Mouse (Mus musculus) forebrain, embryonic 11.5 days (tissue): ENCODE data around the gene Tmem97. TPM values are rescaled to one million over a fixed set of nuclear protein-coding genes. Genes with fewer than 3 reads are reported as not detected.

Source experiments
- ATAC-seq: fragments of 200-750 bp; cut with Nextera tagmentation; replicated peaks from 2 replicates; pipeline ENCODE4 v1.8.0; 2017; ENCODE audit warnings: moderate TSS enrichment; ENCODE audit not compliant: low FRiP score
- DNase-seq: peaks from one replicate; pipeline ENCODE4 v3.0.0-alpha.2; 2017; ENCODE audit warnings: low spot score
- H3K27ac ChIP-seq: fragments of 300-500 bp; sonication (generic); 2 replicates; pipeline ENCODE4 v1.5.1; 2014; ENCODE audit warnings: low read depth, low read length
- H3K27me3 ChIP-seq: fragments of 300-500 bp; sonication (generic); 2 replicates; pipeline ENCODE4 v1.6.1; 2014; ENCODE audit warnings: mild to moderate bottlenecking, low read length, mixed read lengths; ENCODE audit not compliant: control insufficient read depth, insufficient read depth
- H3K36me3 ChIP-seq: fragments of 300-500 bp; sonication (generic); 2 replicates; pipeline ENCODE4 v1.6.1; 2014; ENCODE audit warnings: mild to moderate bottlenecking, low read length, moderate library complexity, mixed read lengths; ENCODE audit not compliant: control insufficient read depth, insufficient read depth
- H3K4me1 ChIP-seq: fragments of 300-500 bp; sonication (generic); replicated peaks from 2 replicates; pipeline ENCODE4 v1.6.1; 2014; ENCODE audit warnings: low read length, mixed read lengths; ENCODE audit not compliant: control insufficient read depth, insufficient read depth
- H3K4me2 ChIP-seq: fragments of 300-500 bp; sonication (generic); 2 replicates; pipeline ENCODE4 v1.6.1; 2014; ENCODE audit warnings: low read depth, mild to moderate bottlenecking, low read length, moderate library complexity, mixed read lengths; ENCODE audit not compliant: severe bottlenecking
- H3K4me3 ChIP-seq: fragments of 300-500 bp; sonication (generic); 2 replicates; pipeline ENCODE4 v1.5.1; 2014; ENCODE audit warnings: low read depth, low read length
- H3K9ac ChIP-seq: fragments of 300-500 bp; sonication (generic); 2 replicates; pipeline ENCODE4 v1.6.1; 2014; ENCODE audit warnings: low read length
- H3K9me3 ChIP-seq: fragments of 300-500 bp; sonication (generic); 2 replicates; pipeline ENCODE4 v1.6.1; 2016; ENCODE audit warnings: low read length, mixed read lengths; ENCODE audit not compliant: control insufficient read depth
- WGBS: fragments of 180-500 bp; shearing (Covaris S2); extraction: QIAGEN DNeasy Blood & Tissue Kit; methylation state at CpG from one replicate; pipeline ENCODE4 v1.1.7; 2014; 5-methylcytosine and 5-hydroxymethylcytosine counted together
- polyA plus RNA-seq: library from polyadenylated mRNA; unstranded; fragments of >200 nt; fragmentation: Nextera tagmentation; extraction: Ambion mirVana; gene quantifications from 2 replicates; pipeline ENCODE4 v1.2.1, GENCODE M21; 2014

Gene Tmem97
- polyA plus RNA-seq, 1 experiment from 2014 or later, result 77.6 TPM

- Histone ChIP-seq H3K27ac (no peak overlapping the region), H3K4me3 (no peak overlapping the region), H3K9ac (no peak overlapping the region), H3K27me3 (no peaks in the 10 kb centered on the region), H3K4me2 (no peak overlapping the region), H3K4me1 (no peaks in the 10 kb centered on the region), H3K36me3 (peaks cover 2% of the 10 kb centered on the region; the same call in 1 of the 2 replicates), H3K9me3 (no peaks in the 10 kb centered on the region)
- DNase-seq, result no peak
- no peak for ATAC-seq
- WGBS, result 91% methylated on average over 6 of the region's 6 CpGs
Observed at GRCm38 (mm10) chr11:78566775-78567174, 16.2 kb upstream of the Tmem97 start.

GRCm38 (mm10) chr11:78560447-78560846, 9.9 kb upstream of the Tmem97 start:
- Histone ChIP-seq H3K4me1 (no peaks in the 10 kb centered on the region), H3K36me3 (no peaks in the 10 kb centered on the region), H3K4me2 (no peak overlapping the region), H3K4me3 (no peak overlapping the region), H3K27me3 (no peaks in the 10 kb centered on the region), H3K27ac (no peak overlapping the region), H3K9me3 (no peaks in the 10 kb centered on the region), H3K9ac (no peak overlapping the region)
- ATAC-seq (no peak), DNase-seq (peak; percentile 69)
- WGBS, result 22% methylated on average over 4 of the region's 4 CpGs

GRCm38 (mm10) chr11:78557241-78557640, 6.7 kb upstream of the Tmem97 start:
- no peaks in the 10 kb centered on the region for H3K4me1 ChIP-seq
- DNase-seq (no peak), ATAC-seq (no peak)
- no peaks in the 10 kb centered on the region for H3K36me3 ChIP-seq
- 58% methylated on average over 8 of the region's 8 CpGs for WGBS
- H3K4me3 ChIP-seq, result no peak overlapping the region
- H3K27ac ChIP-seq, result no peak overlapping the region
- H3K9ac ChIP-seq, result no peak overlapping the region
- no peaks in the 10 kb centered on the region for H3K9me3 ChIP-seq
- H3K4me2 ChIP-seq, result no peak overlapping the region
- no peaks in the 10 kb centered on the region for H3K27me3 ChIP-seq

- Histone ChIP-seq H3K4me3 (no peak overlapping the region), H3K9ac (no peak overlapping the region), H3K36me3 (no peaks in the 10 kb centered on the region), H3K27ac (no peak overlapping the region), H3K4me1 (0 out of 2 replicates have a peak, but pooled peaks cover 2% of the 10 kb centered on the region), H3K27me3 (no peaks in the 10 kb centered on the region), H3K4me2 (no peak overlapping the region), H3K9me3 (no peaks in the 10 kb centered on the region)
- DNase-seq (peak; percentile 28), ATAC-seq (no peak)
- 74% methylated on average over 4 of the region's 4 CpGs for WGBS
Observed at GRCm38 (mm10) chr11:78556070-78556469, 5.5 kb upstream of the Tmem97 start.

GRCm38 (mm10) chr11:78555623-78556022, 5.0 kb upstream of the Tmem97 start:
- H3K36me3 ChIP-seq, result no peaks in the 10 kb centered on the region
- DNase-seq (peak; percentile 22), ATAC-seq (no peak)
- H3K4me3 ChIP-seq, result no peak overlapping the region
- H3K27me3 ChIP-seq, result no peaks in the 10 kb centered on the region
- H3K27ac ChIP-seq, result no peak overlapping the region
- no peak overlapping the region for H3K9ac ChIP-seq
- H3K4me2 ChIP-seq, result no peak overlapping the region
- no peaks in the 10 kb centered on the region for H3K9me3 ChIP-seq
- WGBS, result 90% methylated on average over 3 of the region's 3 CpGs
- H3K4me1 ChIP-seq, result 0 out of 2 replicates have a peak, but pooled peaks cover 3% of the 10 kb centered on the region

GRCm38 (mm10) chr11:78551059-78551398, 452 bp upstream of the Tmem97 start:
- peak; percentile 51 for ATAC-seq
- H3K4me1 ChIP-seq, result peaks cover 3% of the 10 kb centered on the region; the same call in 1 of the 2 replicates
- H3K9ac ChIP-seq, result peak overlapping the region; percentile 70
- H3K36me3 ChIP-seq, result no peaks in the 10 kb centered on the region
- peak overlapping the region; percentile 53 for H3K4me3 ChIP-seq
- peak overlapping the region; percentile 79 for H3K4me2 ChIP-seq
- no peak for DNase-seq
- H3K27me3 ChIP-seq, result no peaks in the 10 kb centered on the region
- WGBS, result 32% methylated on average over 6 of the region's 6 CpGs
- no peaks in the 10 kb centered on the region for H3K9me3 ChIP-seq
- H3K27ac ChIP-seq, result peak overlapping the region; percentile 70

GRCm38 (mm10) chr11:78549491-78549987, 1.0 kb downstream of the Tmem97 start:
- Histone ChIP-seq H3K4me3 (peak overlapping the region; percentile 53), H3K27ac (no peak overlapping the region), H3K9me3 (no peaks in the 10 kb centered on the region), H3K4me2 (peak overlapping the region; percentile 79), H3K36me3 (no peaks in the 10 kb centered on the region), H3K9ac (peak overlapping the region; percentile 82), H3K27me3 (no peaks in the 10 kb centered on the region), H3K4me1 (peaks cover 3% of the 10 kb centered on the region; the same call in 1 of the 2 replicates)
- ATAC-seq, result no peak
- no peak for DNase-seq
- 16% methylated on average over 5 of the region's 5 CpGs for WGBS

- WGBS, result 84% methylated on average over 2 of the region's 2 CpGs
- no peak overlapping the region; the same call in 1 of the 2 replicates for H3K9ac ChIP-seq
- ATAC-seq (no peak), DNase-seq (no peak)
- H3K27me3 ChIP-seq, result no peaks in the 10 kb centered on the region
- H3K4me3 ChIP-seq, result no peak overlapping the region
- no peaks in the 10 kb centered on the region for H3K36me3 ChIP-seq
- H3K4me1 ChIP-seq, result peaks cover 3% of the 10 kb centered on the region; the same call in 1 of the 2 replicates
- no peak overlapping the region for H3K4me2 ChIP-seq
- H3K27ac ChIP-seq, result no peak overlapping the region
- no peaks in the 10 kb centered on the region for H3K9me3 ChIP-seq
Observed at GRCm38 (mm10) chr11:78547718-78548460, 2.7 kb downstream of the Tmem97 start.

GRCm38 (mm10) chr11:78545181-78545580, 5.4 kb downstream of the Tmem97 start:
- DNase-seq, result no peak
- 81% methylated on average over 8 of the region's 8 CpGs for WGBS
- no peaks in the 10 kb centered on the region for H3K27me3 ChIP-seq
- no peak for ATAC-seq
- H3K27ac ChIP-seq, result no peak overlapping the region
- no peak overlapping the region for H3K9ac ChIP-seq
- no peak overlapping the region for H3K4me2 ChIP-seq
- no peaks in the 10 kb centered on the region for H3K36me3 ChIP-seq
- H3K4me3 ChIP-seq, result no peak overlapping the region
- no peaks in the 10 kb centered on the region; the same call in 1 of the 2 replicates for H3K4me1 ChIP-seq
- H3K9me3 ChIP-seq, result no peaks in the 10 kb centered on the region
